Mouse (Mus musculus) hindbrain, embryonic 16.5 days (tissue): ENCODE results near the gene Igsf3. TPM values are rescaled to one million over a fixed set of nuclear protein-coding genes. Genes with fewer than 3 reads are reported as not detected.
A peak's percentile ranks its signal among the peaks of the same experiment; 100 is the strongest.

Experiments used
- ATAC-seq: fragments of 200-750 bp; cut with Nextera tagmentation; 2 replicates; pipeline ENCODE4 v1.8.0; 2017; ENCODE audit warnings: moderate TSS enrichment, moderate library complexity
- H3K27ac ChIP-seq: fragments of 300-500 bp; sonication (generic); 2 replicates; pipeline ENCODE4 v1.5.1; 2014; ENCODE audit warnings: low read depth, mild to moderate bottlenecking, control low read depth, low read length, moderate library complexity
- H3K27me3 ChIP-seq: fragments of 300-500 bp; sonication (generic); replicated peaks from 2 replicates; pipeline ENCODE4 v1.6.1; 2014; ENCODE audit warnings: low read length; ENCODE audit not compliant: control insufficient read depth, insufficient read depth
- H3K36me3 ChIP-seq: fragments of 300-500 bp; sonication (generic); 2 replicates; pipeline ENCODE4 v1.6.1; 2014; ENCODE audit warnings: mild to moderate bottlenecking, low read length, moderate library complexity, mixed read lengths; ENCODE audit not compliant: control insufficient read depth, insufficient read depth
- H3K4me1 ChIP-seq: fragments of 300-500 bp; sonication (generic); 2 replicates; pipeline ENCODE4 v1.6.1; 2014; ENCODE audit warnings: low read depth, low read length; ENCODE audit not compliant: control insufficient read depth, insufficient read depth
- H3K4me2 ChIP-seq: fragments of 300-500 bp; sonication (generic); 2 replicates; pipeline ENCODE4 v1.6.1; 2014; ENCODE audit warnings: mild to moderate bottlenecking, low read length, control low read depth, moderate library complexity
- H3K4me3 ChIP-seq: fragments of 300-500 bp; sonication (generic); 2 replicates; pipeline ENCODE4 v1.5.1; 2014; ENCODE audit warnings: mild to moderate bottlenecking, low read length, control low read depth, moderate library complexity
- H3K9ac ChIP-seq: fragments of 300-500 bp; sonication (generic); 2 replicates; pipeline ENCODE4 v1.6.1; 2014; ENCODE audit warnings: low read depth, mild to moderate bottlenecking, control low read depth, low read length, moderate library complexity
- H3K9me3 ChIP-seq: fragments of 300-500 bp; sonication (generic); 2 replicates; pipeline ENCODE4 v1.6.1; 2014; ENCODE audit warnings: mild to moderate bottlenecking, low read length, moderate library complexity; ENCODE audit not compliant: control insufficient read depth
- WGBS: fragments of 180-500 bp; shearing (Covaris S2); extraction: QIAGEN DNeasy Blood & Tissue Kit; methylation state at CpG from one replicate; pipeline ENCODE4 v1.1.7; 2014; 5-methylcytosine and 5-hydroxymethylcytosine counted together
- polyA plus RNA-seq: library from polyadenylated mRNA; unstranded; fragments of >200 nt; fragmentation: Nextera tagmentation; extraction: Ambion mirVana; gene quantifications from 2 replicates; pipeline ENCODE4 v1.2.1, GENCODE M21; 2015

The Igsf3 gene
- polyA plus RNA-seq, 1 experiment from 2014 or later: 79.0 TPM

DNA sequence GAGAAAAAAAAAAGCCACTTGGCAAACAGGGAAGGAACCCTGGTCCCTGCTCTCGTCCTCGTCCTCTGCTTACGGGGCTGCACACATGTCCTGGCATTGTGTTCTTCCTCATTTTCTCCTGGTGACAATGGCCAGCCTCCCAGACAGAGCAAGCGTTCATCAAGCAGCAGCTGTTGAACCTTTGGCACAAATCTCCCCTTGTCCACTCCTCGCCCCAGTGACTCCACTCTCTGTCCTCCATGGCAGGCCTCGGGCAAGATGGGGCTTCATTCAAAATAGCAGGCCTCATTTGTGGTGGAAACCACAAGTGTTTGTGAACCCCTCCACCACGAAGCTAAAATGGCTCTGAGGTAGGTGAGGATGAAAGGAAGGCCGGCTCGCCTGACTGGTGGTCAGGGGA, 11.0 kb upstream of the Igsf3 start:
- H3K9ac ChIP-seq: no peak overlapping the region
- H3K4me1 ChIP-seq: peaks cover 12% of the 10 kb centered on the region
- H3K4me3 ChIP-seq: no peak overlapping the region
- no peaks in the 10 kb centered on the region for H3K36me3 ChIP-seq
- H3K9me3 ChIP-seq: no peaks in the 10 kb centered on the region
- H3K27me3 ChIP-seq: no peaks in the 10 kb centered on the region
- no peak overlapping the region; the same call in none of the 2 replicates for H3K27ac ChIP-seq
- 36% methylated on average over 9 of the region's 9 CpGs for WGBS
- no peak overlapping the region for H3K4me2 ChIP-seq
- 0 out of 2 replicates have a peak, but pooled peaks have one; percentile 13 for ATAC-seq

DNA sequence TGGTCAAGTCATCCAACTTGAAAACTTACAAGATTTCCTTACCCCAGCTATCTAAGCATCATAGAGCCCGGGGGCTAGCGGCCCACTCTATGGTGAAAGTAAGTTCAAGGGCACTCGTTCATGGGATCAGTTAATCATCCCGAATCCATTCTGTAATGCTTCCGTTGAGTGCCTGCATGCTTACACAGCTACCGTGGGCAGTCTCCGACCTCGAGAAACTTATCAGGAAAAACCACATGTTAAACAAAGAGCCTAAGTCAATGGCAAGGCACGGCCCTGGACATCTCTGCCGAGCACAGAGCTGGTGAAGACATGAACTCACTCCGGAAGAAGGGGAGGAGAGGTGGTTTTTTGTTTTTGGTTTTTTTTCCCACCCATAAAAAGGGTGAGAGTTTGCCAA, 9.5 kb upstream of the Igsf3 start:
- no peak overlapping the region for H3K27ac ChIP-seq

DNA sequence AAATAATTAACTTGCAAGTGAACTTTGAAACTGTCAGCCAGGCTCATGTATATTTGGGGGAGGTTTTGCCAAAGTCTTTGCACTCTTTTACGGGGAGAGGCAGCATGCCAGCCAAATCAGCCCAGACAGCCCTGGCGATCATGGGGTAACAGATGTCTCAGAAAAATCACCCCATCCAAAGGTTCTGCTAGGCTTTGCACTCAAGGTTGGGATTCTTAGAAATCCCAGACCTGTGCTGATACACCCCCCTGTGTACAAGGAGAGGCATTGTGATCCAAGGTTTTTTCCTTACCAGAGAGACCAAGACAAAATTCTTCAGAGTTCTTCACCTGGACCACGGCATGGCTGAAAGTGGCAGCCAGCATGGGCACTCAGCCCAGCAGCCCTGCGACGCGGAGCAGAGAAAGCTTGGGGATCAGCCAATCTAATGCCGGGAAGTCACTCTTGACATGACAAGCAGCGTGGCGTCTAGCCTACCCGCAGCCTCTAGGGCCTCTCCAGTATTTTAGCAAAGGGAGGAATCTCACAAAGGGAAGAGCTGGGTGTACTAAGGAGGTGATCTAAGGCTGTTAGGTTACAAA, 7.5 kb upstream of the Igsf3 start:
- 35% methylated on average over 10 of the region's 10 CpGs for WGBS
- Histone ChIP-seq H3K4me1 (peaks cover 12% of the 10 kb centered on the region), H3K4me3 (no peak overlapping the region), H3K27ac (peak overlapping the region; percentile 54; the same call in 1 of the 2 replicates), H3K9ac (no peak overlapping the region; the same call in 1 of the 2 replicates), H3K9me3 (no peaks in the 10 kb centered on the region), H3K27me3 (no peaks in the 10 kb centered on the region), H3K4me2 (peak overlapping the region; percentile 21), H3K36me3 (no peaks in the 10 kb centered on the region)
- peak; percentile 51; the same call in 1 of the 2 replicates for ATAC-seq

More for the DNA sequence above, 9.5 kb upstream of the Igsf3 start:
- Histone ChIP-seq H3K4me1 (peaks cover 12% of the 10 kb centered on the region), H3K4me2 (no peak overlapping the region), H3K4me3 (no peak overlapping the region), H3K27me3 (no peaks in the 10 kb centered on the region), H3K9ac (no peak overlapping the region), H3K9me3 (no peaks in the 10 kb centered on the region), H3K36me3 (no peaks in the 10 kb centered on the region)
- whole genome bisulfite sequencing: 87% methylated on average over 11 of the region's 11 CpGs
- ATAC-seq: no peak

DNA sequence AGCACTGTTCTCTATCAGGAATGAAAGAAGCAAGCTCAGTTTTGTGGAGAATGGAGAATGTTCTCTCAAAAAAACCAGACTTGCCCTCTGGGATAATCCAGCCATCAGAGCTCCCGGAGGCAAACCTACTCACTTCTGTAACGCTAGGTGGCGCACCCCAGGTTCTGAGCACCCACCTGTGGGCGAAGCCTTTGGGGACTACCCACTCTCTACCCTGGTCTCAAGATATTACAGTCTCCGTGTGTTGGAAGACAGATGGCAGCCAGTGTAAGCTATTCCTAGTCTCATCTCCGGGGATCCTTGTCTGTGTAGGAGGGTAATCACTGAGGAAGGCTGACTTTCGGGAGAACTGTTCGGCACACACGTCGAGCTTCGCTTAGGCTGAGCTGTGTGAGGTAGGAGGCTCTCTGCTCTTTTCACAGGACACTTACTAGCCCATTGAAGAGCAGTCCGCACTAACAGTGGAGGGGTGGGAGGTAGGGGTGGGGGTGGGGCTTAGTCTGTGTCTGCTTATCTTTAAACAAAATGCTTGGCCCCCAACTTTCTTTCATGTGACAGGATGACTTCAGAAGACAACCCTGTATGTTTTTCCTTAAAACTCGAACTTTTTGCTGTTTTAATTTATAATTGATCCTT, 4.4 kb upstream of the Igsf3 start:
- no peak for ATAC-seq
- 44% methylated on average over 13 of the region's 13 CpGs for WGBS
- H3K27ac ChIP-seq: no peak overlapping the region

DNA sequence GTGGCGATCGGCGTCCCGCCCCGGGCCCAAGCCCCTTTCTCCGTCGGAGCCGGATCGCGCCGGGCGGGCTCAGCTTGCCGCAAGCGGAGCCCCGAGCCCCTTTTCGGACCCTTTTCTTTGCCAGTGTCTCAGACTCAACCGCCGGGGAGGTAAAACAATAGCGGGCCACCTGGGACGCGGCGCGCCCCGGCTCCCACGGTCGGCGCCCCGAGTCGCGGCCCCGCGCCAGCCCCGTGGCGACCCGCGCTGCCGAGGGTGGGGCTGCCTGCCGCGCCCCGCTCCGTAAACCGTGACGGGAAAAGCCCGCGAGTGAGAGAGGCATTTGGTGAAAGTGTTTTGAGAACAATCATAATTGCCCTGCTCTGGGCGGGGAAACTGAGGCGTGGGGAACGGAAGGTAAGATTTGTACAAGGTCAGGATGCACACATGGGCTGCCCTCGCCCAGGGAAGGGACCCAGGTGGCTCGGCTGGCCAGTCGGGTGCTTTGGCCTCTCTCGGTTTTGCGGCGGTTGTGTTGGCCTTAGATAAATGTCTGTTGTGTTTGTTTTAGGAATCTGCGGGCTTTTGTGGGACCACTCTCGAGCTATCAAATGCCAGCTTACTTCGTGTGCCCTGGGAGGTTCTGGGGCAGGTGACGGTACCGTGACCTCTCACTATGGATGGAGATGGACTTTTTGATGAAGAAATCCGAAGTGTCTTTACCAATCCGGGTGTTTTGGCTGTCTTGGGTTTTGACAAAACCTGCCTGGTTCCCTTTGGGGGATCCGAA, 557 bp downstream of the Igsf3 start:
- H3K36me3 ChIP-seq: no peaks in the 10 kb centered on the region
- ATAC-seq: no peak; the same call in none of the 2 replicates
- no peaks in the 10 kb centered on the region for H3K9me3 ChIP-seq
- H3K27ac ChIP-seq: peak overlapping the region; percentile 81
- WGBS: under 1% methylated on average over 51 of the region's 62 CpGs
- H3K4me1 ChIP-seq: peaks cover 39% of the 10 kb centered on the region
- H3K27me3 ChIP-seq: no peaks in the 10 kb centered on the region
- H3K4me2 ChIP-seq: peak overlapping the region; percentile 70
- H3K4me3 ChIP-seq: peak overlapping the region; percentile 81
- peak overlapping the region; percentile 89 for H3K9ac ChIP-seq

More for the DNA sequence above, 4.4 kb upstream of the Igsf3 start:
- Histone ChIP-seq H3K36me3 (no peaks in the 10 kb centered on the region), H3K4me3 (no peak overlapping the region), H3K9me3 (no peaks in the 10 kb centered on the region), H3K4me2 (no peak overlapping the region), H3K9ac (no peak overlapping the region), H3K4me1 (peaks cover 5% of the 10 kb centered on the region; the same call in 1 of the 2 replicates), H3K27me3 (no peaks in the 10 kb centered on the region)

DNA sequence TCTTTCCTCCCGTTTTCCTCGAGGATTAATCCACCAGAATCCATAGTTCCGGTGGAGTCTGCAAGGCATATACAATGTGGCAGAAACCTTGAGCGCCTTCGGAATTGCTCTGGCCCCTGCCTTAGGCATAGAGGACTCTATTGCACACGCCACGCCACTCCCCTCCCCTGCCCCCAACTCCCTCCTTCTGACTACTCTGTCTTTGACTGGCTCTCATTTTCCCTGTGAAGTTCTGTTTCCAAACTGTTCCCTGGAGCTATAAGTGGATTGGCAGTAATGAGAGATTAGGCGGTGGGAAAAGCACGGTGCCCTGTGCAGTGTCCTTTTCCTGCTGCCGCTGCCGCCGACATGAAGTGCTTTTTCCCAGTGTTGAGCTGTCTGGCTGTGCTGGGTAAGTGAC, 1.2 kb downstream of the Igsf3 start:
- peak overlapping the region; percentile 89 for H3K9ac ChIP-seq

DNA sequence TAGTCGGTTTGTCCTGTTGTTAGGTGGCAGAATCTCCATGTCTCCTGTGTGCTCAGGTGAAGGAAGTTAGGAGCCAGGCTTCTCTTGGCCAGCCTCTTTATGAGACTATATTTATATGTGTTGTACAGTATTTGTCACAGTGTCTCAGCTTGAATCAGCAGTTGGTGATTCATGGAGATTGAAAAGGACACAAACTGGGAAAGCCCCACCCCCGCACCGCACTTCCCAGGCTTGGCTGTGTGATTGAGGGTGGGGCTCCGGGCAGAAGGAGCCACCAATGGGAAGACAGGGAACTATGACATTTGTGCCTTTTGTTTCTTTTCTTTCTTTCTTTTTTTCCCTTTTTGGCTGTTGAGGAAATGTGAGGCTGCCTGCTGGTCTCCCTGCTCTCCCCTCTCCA, 2.9 kb downstream of the Igsf3 start:
- Histone ChIP-seq H3K9me3 (no peaks in the 10 kb centered on the region), H3K36me3 (no peaks in the 10 kb centered on the region), H3K4me1 (peaks cover 56% of the 10 kb centered on the region), H3K9ac (peak overlapping the region; percentile 54), H3K4me3 (peak overlapping the region; percentile 81), H3K27me3 (no peaks in the 10 kb centered on the region), H3K4me2 (peak overlapping the region; percentile 70), H3K27ac (no peak overlapping the region)
- WGBS: 7% methylated on average over 4 of the region's 4 CpGs
- ATAC-seq: peak; percentile 15; the same call in 1 of the 2 replicates

More for the DNA sequence above, 1.2 kb downstream of the Igsf3 start:
- WGBS: 0% methylated on average over 12 of the region's 12 CpGs
- peaks cover 46% of the 10 kb centered on the region for H3K4me1 ChIP-seq
- no peaks in the 10 kb centered on the region for H3K9me3 ChIP-seq
- H3K4me3 ChIP-seq: peak overlapping the region; percentile 81
- H3K36me3 ChIP-seq: no peaks in the 10 kb centered on the region
- H3K27ac ChIP-seq: peak overlapping the region; percentile 81
- H3K4me2 ChIP-seq: peak overlapping the region; percentile 70
- no peaks in the 10 kb centered on the region for H3K27me3 ChIP-seq
- peak; percentile 49 for ATAC-seq

DNA sequence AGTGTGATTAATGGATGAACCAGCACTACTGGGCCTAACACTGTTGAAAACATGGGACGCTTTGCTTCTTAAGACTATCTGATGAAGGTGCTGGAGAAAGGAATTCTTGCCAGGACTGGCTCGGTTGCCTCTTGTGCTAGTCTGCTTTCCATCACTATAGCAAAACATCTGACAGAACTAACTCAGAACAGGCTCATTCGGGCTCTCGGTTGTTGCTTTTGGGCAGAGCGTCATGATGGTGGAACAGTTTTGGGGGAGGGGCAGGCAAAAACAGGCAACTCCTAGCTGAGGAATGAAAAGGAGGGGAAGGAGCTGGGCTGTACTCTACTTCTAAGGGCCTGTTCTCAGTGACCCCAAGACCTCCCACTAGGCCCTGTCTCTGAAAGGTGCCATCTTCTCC, 4.8 kb downstream of the Igsf3 start:
- Histone ChIP-seq H3K36me3 (no peaks in the 10 kb centered on the region), H3K4me1 (peaks cover 61% of the 10 kb centered on the region), H3K27me3 (no peaks in the 10 kb centered on the region), H3K4me2 (peak overlapping the region; percentile 70), H3K27ac (no peak overlapping the region), H3K4me3 (peak overlapping the region; percentile 81), H3K9me3 (no peaks in the 10 kb centered on the region), H3K9ac (peak overlapping the region; percentile 9; the same call in 1 of the 2 replicates)
- WGBS: 81% methylated on average over 5 of the region's 5 CpGs
- ATAC-seq: no peak

DNA sequence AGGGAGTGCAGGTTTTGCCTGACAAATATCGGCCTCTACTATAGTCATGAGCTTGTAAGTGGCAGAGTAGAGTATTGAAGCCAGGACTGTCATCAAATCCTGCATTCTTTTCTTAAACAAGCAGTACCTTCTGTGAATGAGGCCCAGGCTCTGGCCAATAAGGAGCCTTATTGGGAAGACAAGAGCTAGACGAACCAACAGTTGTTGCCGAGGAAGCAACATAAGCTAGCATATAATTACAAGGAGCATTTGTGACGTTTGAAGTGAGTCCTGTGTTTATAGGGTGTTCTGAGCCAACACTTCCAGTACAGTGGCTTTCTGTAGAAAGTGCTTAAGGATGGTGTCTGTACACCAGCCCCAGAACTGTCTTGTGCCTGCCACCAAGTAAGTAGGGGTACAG, 5.9 kb downstream of the Igsf3 start:
- no peak overlapping the region for H3K4me3 ChIP-seq
- no peaks in the 10 kb centered on the region for H3K27me3 ChIP-seq
- no peak overlapping the region for H3K9ac ChIP-seq
- 43% methylated on average over 4 of the region's 4 CpGs for WGBS
- no peak overlapping the region for H3K27ac ChIP-seq
- H3K36me3 ChIP-seq: no peaks in the 10 kb centered on the region
- ATAC-seq: no peak
- H3K4me1 ChIP-seq: peaks cover 65% of the 10 kb centered on the region
- H3K4me2 ChIP-seq: peak overlapping the region; percentile 34
- no peaks in the 10 kb centered on the region for H3K9me3 ChIP-seq
